Mouse (Mus musculus) testis, adult 2 months (tissue): ENCODE data around the gene Fcho2.

Experiments
- CTCF ChIP-seq: fragments of 200-500 bp; IDR thresholded peaks from 2 replicates; pipeline ENCODE4 v1.5.1; 2012; ENCODE audit warnings: low read depth, mild to moderate bottlenecking, inconsistent platforms, low read length, moderate library complexity; ENCODE audit not compliant: control insufficient read depth, insufficient read depth, insufficient replicate concordance
- POLR2A ChIP-seq: fragments of 200-500 bp; IDR thresholded peaks from 2 replicates; pipeline ENCODE4 v1.6.1; 2012; ENCODE audit warnings: low read depth, mild to moderate bottlenecking, inconsistent platforms, low read length, moderate library complexity; ENCODE audit not compliant: control insufficient read depth

DNA sequence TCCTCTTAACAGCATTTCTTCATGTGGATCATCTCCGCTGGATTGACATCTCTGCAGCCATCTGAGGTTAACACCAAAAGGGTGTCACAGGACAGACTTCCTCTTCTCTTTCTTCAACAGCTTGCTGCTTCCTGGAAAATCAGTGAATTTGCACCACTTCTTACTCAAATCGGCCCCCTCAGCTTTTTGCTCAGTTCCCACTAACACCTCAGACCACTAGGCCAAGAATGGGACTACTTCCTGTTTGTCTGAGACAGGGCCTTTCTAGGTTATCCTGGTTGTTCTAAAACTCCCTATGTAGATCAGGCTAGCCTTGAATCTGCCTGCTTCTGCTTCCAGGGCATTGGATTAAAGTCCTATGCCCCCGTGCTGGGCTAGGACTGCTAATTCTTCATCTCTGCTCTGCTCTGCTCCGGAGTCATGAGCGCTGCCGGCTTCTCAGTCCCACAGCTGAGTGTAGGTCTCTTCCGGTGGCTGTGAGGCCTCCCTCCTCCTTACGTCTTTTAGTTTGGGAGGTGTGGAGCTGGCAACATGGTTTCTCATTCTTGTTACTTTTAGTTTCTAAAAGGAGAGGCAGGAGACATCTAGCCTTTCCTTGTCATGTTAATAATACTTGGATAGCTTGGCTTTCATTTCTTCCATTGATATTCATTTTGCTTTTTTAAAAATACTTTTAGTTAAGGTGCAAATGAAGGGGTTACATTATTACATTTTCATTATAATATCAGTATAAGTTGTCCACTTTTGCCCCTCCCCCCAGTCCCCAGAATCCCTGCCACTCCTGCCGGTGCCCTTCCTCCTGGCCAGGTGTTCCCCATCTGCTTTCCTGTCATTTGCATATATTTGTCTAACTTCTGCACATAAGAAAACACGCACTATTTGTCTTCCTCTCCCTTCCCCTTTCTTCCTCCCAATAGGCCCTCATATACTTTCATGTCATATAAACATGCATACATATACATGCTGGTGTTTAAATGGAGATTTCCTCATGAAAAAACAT is 17.5 kb upstream of the Fcho2 start:
- TF ChIP-seq POLR2A: no peak
- no peak for TF ChIP-seq CTCF
